Comparison of ENCODE assay signal across 10 mouse cellular contexts in the genomic region with DNA sequence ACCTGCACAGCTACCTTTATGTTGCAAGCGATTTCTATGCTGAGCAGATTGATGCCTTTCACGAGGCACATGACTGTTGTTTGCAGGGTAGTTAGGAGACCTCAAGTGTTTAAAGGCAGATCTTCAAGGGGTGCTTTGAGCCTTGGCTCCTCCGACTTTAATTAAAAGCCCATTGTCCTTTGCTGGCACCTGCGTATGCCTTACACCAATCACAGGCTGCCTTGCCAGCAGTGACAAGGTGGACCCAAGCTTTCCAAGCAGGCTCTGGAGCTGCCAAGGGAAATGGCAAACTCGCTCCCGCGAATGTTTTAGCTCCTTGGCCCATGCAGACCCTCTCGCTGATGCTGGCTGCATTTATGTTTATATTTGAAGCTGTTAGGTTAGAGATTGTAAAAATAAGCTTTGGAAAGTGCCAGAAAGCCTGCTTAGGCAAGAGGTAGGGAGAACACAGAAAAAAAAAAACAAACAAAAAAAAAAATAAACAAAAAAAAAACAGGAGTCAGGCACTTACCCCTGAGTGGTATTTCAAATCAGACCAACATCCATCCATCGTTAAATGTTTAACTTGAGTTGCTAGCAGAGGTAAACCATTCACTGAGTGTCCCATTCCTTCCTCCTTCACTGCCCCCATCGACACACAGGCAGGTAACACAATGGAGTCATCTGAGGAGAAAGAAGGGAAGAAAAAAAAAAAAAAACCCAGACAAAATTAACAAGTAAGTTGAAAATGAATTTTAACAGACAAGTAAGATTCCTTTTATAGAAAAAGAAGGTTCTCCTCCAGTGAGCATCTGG.
DNase-seq lines count a peak whose midpoint lies in the region; ATAC-seq and TF ChIP-seq lines count a peak whose summit lies in the region.
"Had no signal": no experiment of that assay in that cellular context is flagged by ENCODE, and none has a peak within 500 bp of the region (broad histone marks: within the 10 kb centered on the region; RNA-seq: fewer than 3 reads in every experiment).

No protein-coding gene starts in this region.

- H3K4me2 ChIP-seq in hindbrain, postnatal 0 days (ENCODE audit: low read depth, low read length), result peak overlapping the region; percentile 27
- H3K4me2 ChIP-seq in lung, embryonic 16.5 days (ENCODE audit: low read depth, low read length), result peak overlapping the region; percentile 21
- H3K4me2 ChIP-seq: embryonic facial prominence, embryonic 13.5 days; heart, embryonic 13.5 days had no signal

- ATAC-seq in hindbrain, postnatal 0 days, result peak; percentile 67
- ATAC-seq in lung, embryonic 16.5 days (ENCODE audit: low read depth), result peak; percentile 79
- no peak for ATAC-seq in activated CD4-positive, CD25-positive, alpha-beta regulatory T cell, adult 4 months

- no peaks in the 10 kb centered on the region for H3K27me3 ChIP-seq in hindbrain, postnatal 0 days (ENCODE audit: insufficient read depth, low read length)
- H3K27me3 ChIP-seq in lung, embryonic 16.5 days (ENCODE audit: control insufficient read depth, insufficient read depth, low read depth, low read length), result no peaks in the 10 kb centered on the region
- H3K27me3 ChIP-seq: embryonic facial prominence, embryonic 13.5 days; heart, embryonic 13.5 days had no signal

- H3K4me3 ChIP-seq in hindbrain, postnatal 0 days (ENCODE audit: low read length), result no peak overlapping the region
- H3K4me3 ChIP-seq in lung, embryonic 16.5 days (ENCODE audit: low read length), result no peak overlapping the region
- H3K4me3 ChIP-seq: embryonic facial prominence, embryonic 13.5 days; heart, embryonic 13.5 days had no signal

- DNase-seq in right cerebral cortex, postnatal 4 days, result peak; percentile 24
- no peak for DNase-seq in right cerebral cortex, postnatal 25 days
- DNase-seq in hindbrain, postnatal 0 days (ENCODE audit: low spot score), result peak; percentile 66
- DNase-seq in yolk sac, embryonic 10.5 days (ENCODE audit: low spot score), result peak; percentile 27
- DNase-seq in T-cell, adult 2 months (ENCODE audit: low spot score), result no peak
- DNase-seq in thymus, postnatal 4 days, result no peak

- peaks cover 12% of the 10 kb centered on the region for H3K4me1 ChIP-seq in hindbrain, postnatal 0 days (ENCODE audit: insufficient read depth, low read length)
- H3K4me1 ChIP-seq in lung, embryonic 16.5 days (replicated peaks; ENCODE audit: control insufficient read depth, insufficient read depth, low read length), result peaks cover 10% of the 10 kb centered on the region
- H3K4me1 ChIP-seq: heart, embryonic 13.5 days had no signal

- H3K9me3 ChIP-seq in hindbrain, postnatal 0 days (ENCODE audit: low read length), result no peaks in the 10 kb centered on the region
- no peaks in the 10 kb centered on the region for H3K9me3 ChIP-seq in lung, embryonic 16.5 days (ENCODE audit: control insufficient read depth, low read length)
- H3K9me3 ChIP-seq: embryonic facial prominence, embryonic 13.5 days; heart, embryonic 13.5 days had no signal

- no peaks in the 10 kb centered on the region for H3K36me3 ChIP-seq in hindbrain, postnatal 0 days (ENCODE audit: insufficient read depth, low read length)
- no peaks in the 10 kb centered on the region for H3K36me3 ChIP-seq in lung, embryonic 16.5 days (ENCODE audit: control insufficient read depth, insufficient read depth, low read length)
- H3K36me3 ChIP-seq: embryonic facial prominence, embryonic 13.5 days; heart, embryonic 13.5 days had no signal

- no peak overlapping the region for H3K9ac ChIP-seq in hindbrain, postnatal 0 days (replicated peaks; ENCODE audit: low read length)
- H3K9ac ChIP-seq in lung, embryonic 16.5 days (ENCODE audit: low read length), result no peak overlapping the region
- H3K9ac ChIP-seq: embryonic facial prominence, embryonic 13.5 days; heart, embryonic 13.5 days had no signal

- 17% methylated on average over 10 of the region's 10 CpGs for WGBS in hindbrain, postnatal 0 days
- 19% methylated on average over 10 of the region's 10 CpGs for WGBS in lung, embryonic 16.5 days

- no peak for TF ChIP-seq CTCF in hindbrain, postnatal 0 days (IDR thresholded peaks at IDR 0.05; ENCODE audit: low read depth)

- peak overlapping the region; percentile 58 for H3K27ac ChIP-seq in hindbrain, postnatal 0 days
- no peak overlapping the region for H3K27ac ChIP-seq in lung, embryonic 16.5 days (ENCODE audit: low read length)
- H3K27ac ChIP-seq: embryonic facial prominence, embryonic 13.5 days; heart, embryonic 13.5 days had no signal

Comparison
In these comparisons a context has a peak if more than half of its experiments do, and no peak if none do; other contexts are left out.
1. DNase-seq: peak in right cerebral cortex, postnatal 4 days (single experiment), hindbrain, postnatal 0 days (single experiment) and yolk sac, embryonic 10.5 days (single experiment); none in right cerebral cortex, postnatal 25 days (single experiment), T-cell, adult 2 months (single experiment) and thymus, postnatal 4 days (single experiment).